Mouse (Mus musculus): ENCODE data around the gene Tbata. TPM values are rescaled to one million over a fixed set of nuclear protein-coding genes. Genes with fewer than 3 reads are reported as not detected.
A peak's percentile ranks its signal among the peaks of the same experiment; 100 is the strongest.

Gene Tbata
- polyA plus RNA-seq, 1 experiment = 0.20 TPM

DNA sequence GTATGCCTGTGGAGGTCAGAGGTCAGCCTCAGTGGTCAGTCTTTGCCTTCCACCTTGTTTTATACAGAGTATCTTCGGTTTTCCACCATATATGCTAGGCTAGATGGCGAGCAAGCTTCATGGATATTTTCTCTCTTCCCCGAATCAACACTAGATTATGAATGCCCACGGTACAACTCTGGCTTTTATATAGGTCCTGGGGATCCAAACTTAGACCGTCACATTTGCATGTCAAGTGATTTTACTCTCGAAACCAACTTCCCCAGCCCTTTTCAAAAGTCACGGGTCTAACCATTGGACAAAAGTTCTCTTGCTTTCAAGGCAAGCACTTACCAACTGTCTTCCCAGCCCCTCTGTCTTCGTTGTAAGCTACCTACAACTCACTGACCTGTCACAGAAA is 6.9 kb downstream of the Tbata start:
- TF ChIP-seq CTCF (conservative IDR thresholded peaks at IDR 0.05; ENCODE audit: insufficient read depth, insufficient read length, low read depth, low read length) = no peak
- TF ChIP-seq POLR2A (IDR thresholded peaks at IDR 0.05; ENCODE audit: low read depth, low read length) = no peak
- no peak overlapping the region for H3K27ac ChIP-seq (ENCODE audit: insufficient read depth, low read depth, low read length)
- no peaks in the 10 kb centered on the region for H3K4me1 ChIP-seq (ENCODE audit: control insufficient read depth, insufficient read depth, low read length)
- H3K36me3 ChIP-seq (ENCODE audit: control insufficient read depth, insufficient read depth, low read length) = no peaks in the 10 kb centered on the region
- 94% methylated on average over 8 of the region's 8 CpGs for WGBS
- DNase-seq = no peak
- no peaks in the 10 kb centered on the region for H3K27me3 ChIP-seq (replicated peaks; ENCODE audit: control insufficient read depth, insufficient read depth, low read length)
- H3K4me3 ChIP-seq (ENCODE audit: insufficient read depth, low read depth, low read length) = no peak overlapping the region

DNA sequence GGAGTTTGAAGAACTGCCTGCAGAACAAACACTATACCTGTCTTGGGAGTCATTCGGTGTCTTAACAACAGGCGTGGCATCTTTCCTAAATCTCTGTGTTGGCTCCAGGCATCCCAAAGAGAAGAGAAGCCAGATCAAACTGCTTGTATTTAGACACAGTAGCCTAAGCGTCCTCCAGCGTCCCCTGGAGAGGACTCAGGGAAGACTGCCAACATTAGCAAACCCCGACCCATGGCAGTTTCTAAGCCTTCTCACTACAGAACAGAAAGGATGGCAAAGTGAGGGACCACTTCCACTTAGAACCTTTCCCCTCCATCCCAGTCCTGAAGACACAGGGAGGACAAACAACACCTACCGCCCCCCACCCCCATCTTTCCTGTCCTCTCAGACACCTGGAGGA is 8.2 kb downstream of the Tbata start:
- H3K4me3 ChIP-seq (ENCODE audit: insufficient read depth, low read depth, low read length) = no peak overlapping the region
- H3K27ac ChIP-seq (ENCODE audit: insufficient read depth, low read depth, low read length) = no peak overlapping the region
- no peaks in the 10 kb centered on the region for H3K36me3 ChIP-seq (ENCODE audit: control insufficient read depth, insufficient read depth, low read length)
- H3K27me3 ChIP-seq (replicated peaks; ENCODE audit: control insufficient read depth, insufficient read depth, low read length) = no peaks in the 10 kb centered on the region
- WGBS = 67% methylated on average over 6 of the region's 6 CpGs
- no peak for DNase-seq
- no peaks in the 10 kb centered on the region for H3K4me1 ChIP-seq (ENCODE audit: control insufficient read depth, insufficient read depth, low read length)
- TF ChIP-seq POLR2A (IDR thresholded peaks at IDR 0.05; ENCODE audit: low read depth, low read length) (no peak), CTCF (conservative IDR thresholded peaks at IDR 0.05; ENCODE audit: insufficient read depth, insufficient read length, low read depth, low read length) (no peak)

DNA sequence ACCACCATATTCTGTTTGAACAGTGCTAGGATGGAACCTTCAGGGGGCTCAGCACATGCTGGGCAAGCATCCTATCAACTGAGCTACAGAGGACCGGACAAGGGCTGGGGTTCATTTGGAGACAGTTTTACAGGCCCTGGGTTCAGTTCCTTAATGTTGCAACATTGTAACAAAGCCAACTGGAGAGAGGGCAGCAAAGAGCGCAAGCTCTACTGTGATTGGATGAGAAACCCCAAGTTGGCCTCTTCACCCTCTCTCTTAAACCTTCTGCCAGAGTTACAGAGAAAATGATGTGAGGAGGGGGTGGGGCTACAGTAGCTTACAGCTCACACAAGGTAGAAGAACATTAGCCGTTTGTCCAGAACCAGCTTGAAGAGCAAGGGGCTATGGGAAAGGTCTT is 15.2 kb downstream of the Tbata start:
- no peaks in the 10 kb centered on the region for H3K27me3 ChIP-seq (replicated peaks; ENCODE audit: control insufficient read depth, insufficient read depth, low read length)
- H3K4me1 ChIP-seq (ENCODE audit: control insufficient read depth, insufficient read depth, low read length) = no peaks in the 10 kb centered on the region
- 73% methylated on average over 3 of the region's 3 CpGs for WGBS
- H3K4me3 ChIP-seq (ENCODE audit: insufficient read depth, low read depth, low read length) = no peak overlapping the region
- TF ChIP-seq CTCF (conservative IDR thresholded peaks at IDR 0.05; ENCODE audit: insufficient read depth, insufficient read length, low read depth, low read length) (no peak), POLR2A (IDR thresholded peaks at IDR 0.05; ENCODE audit: low read depth, low read length) (no peak)
- H3K36me3 ChIP-seq (ENCODE audit: control insufficient read depth, insufficient read depth, low read length) = no peaks in the 10 kb centered on the region
- no peak overlapping the region for H3K27ac ChIP-seq (ENCODE audit: insufficient read depth, low read depth, low read length)
- DNase-seq = peak; percentile 12

DNA sequence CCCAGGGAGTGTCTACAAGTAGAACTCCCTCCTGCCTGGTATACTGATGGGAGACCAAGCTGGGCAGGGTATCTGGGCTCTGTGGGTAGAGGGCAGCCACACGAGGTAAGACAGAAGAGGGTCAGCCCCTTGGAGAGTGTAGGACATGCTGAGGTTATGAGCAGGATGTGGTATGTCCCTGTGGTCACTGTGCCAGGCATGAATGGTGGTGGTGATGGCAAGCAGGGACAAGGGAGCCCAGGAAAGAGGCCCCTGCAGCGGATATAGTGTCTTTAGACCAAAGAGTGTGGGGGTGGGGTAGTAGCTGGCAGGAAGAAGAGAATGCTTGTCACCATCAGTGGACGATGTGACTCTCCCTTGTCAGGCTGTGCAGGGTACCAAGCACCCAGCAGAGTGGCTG is 16.3 kb downstream of the Tbata start:
- no peak for TF ChIP-seq POLR2A (IDR thresholded peaks at IDR 0.05; ENCODE audit: low read depth, low read length)
- TF ChIP-seq CTCF (conservative IDR thresholded peaks at IDR 0.05; ENCODE audit: insufficient read depth, insufficient read length, low read depth, low read length) = no peak
- Histone ChIP-seq H3K27me3 (replicated peaks; ENCODE audit: control insufficient read depth, insufficient read depth, low read length) (no peaks in the 10 kb centered on the region), H3K4me1 (ENCODE audit: control insufficient read depth, insufficient read depth, low read length) (no peaks in the 10 kb centered on the region), H3K27ac (ENCODE audit: insufficient read depth, low read depth, low read length) (no peak overlapping the region), H3K36me3 (ENCODE audit: control insufficient read depth, insufficient read depth, low read length) (no peaks in the 10 kb centered on the region), H3K4me3 (ENCODE audit: insufficient read depth, low read depth, low read length) (no peak overlapping the region)
- DNase-seq = no peak
- 73% methylated on average over 3 of the region's 3 CpGs for WGBS

DNA sequence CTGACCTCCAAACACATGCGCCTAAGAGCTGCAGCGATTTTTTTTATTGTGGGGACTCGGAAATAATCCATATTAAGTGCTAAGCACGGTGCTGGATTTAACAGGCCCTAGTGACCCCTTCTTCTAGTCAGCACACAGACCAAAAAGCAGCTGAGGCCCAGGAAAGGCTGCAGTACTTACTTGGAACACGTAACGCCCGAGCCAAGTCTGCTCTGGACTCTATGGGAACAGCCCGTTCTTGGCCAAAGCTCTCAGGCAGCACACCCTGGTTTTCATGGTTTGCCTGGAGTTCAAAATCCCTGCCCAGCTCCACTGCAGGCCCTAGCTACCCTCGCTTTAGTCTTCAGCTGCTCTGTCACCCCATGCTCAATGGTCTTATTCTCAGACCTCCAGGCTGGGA is 22.9 kb downstream of the Tbata start:
- no peak for TF ChIP-seq CTCF (conservative IDR thresholded peaks at IDR 0.05; ENCODE audit: insufficient read depth, insufficient read length, low read depth, low read length)
- no peak for TF ChIP-seq POLR2A (IDR thresholded peaks at IDR 0.05; ENCODE audit: low read depth, low read length)
- H3K4me1 ChIP-seq (ENCODE audit: control insufficient read depth, insufficient read depth, low read length) = no peaks in the 10 kb centered on the region
- no peak overlapping the region for H3K4me3 ChIP-seq (ENCODE audit: insufficient read depth, low read depth, low read length)
- no peaks in the 10 kb centered on the region for H3K36me3 ChIP-seq (ENCODE audit: control insufficient read depth, insufficient read depth, low read length)
- no peak for DNase-seq
- H3K27me3 ChIP-seq (replicated peaks; ENCODE audit: control insufficient read depth, insufficient read depth, low read length) = no peaks in the 10 kb centered on the region
- WGBS = 81% methylated on average over 9 of the region's 9 CpGs
- no peak overlapping the region for H3K27ac ChIP-seq (ENCODE audit: insufficient read depth, low read depth, low read length)

DNA sequence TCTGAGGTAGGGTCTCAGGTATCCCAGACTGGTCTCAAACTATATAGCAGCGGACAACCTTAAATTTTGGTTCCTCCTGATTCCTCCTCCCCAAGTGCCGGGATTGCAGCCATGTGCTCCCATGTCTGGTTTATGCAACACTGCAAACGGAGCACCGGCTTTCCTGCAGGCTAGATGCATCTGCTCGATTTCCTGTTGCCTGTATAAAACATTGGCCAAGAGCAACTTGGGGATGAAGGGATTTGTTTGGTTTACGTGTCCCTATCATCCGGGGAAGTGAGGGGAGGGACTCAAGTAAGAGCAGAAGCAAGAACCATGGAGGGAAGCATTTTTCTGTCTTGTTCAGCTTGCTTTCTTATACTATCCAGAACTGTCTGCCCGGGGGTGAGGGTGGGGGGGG is 23.5 kb downstream of the Tbata start:
- H3K27me3 ChIP-seq (replicated peaks; ENCODE audit: control insufficient read depth, insufficient read depth, low read length) = no peaks in the 10 kb centered on the region
- 68% methylated on average over 8 of the region's 8 CpGs for WGBS
- TF ChIP-seq POLR2A (IDR thresholded peaks at IDR 0.05; ENCODE audit: low read depth, low read length) (no peak), CTCF (conservative IDR thresholded peaks at IDR 0.05; ENCODE audit: insufficient read depth, insufficient read length, low read depth, low read length) (no peak)
- no peak overlapping the region for H3K4me3 ChIP-seq (ENCODE audit: insufficient read depth, low read depth, low read length)
- no peak for DNase-seq
- H3K36me3 ChIP-seq (ENCODE audit: control insufficient read depth, insufficient read depth, low read length) = no peaks in the 10 kb centered on the region
- no peak overlapping the region for H3K27ac ChIP-seq (ENCODE audit: insufficient read depth, low read depth, low read length)
- H3K4me1 ChIP-seq (ENCODE audit: control insufficient read depth, insufficient read depth, low read length) = no peaks in the 10 kb centered on the region

DNA sequence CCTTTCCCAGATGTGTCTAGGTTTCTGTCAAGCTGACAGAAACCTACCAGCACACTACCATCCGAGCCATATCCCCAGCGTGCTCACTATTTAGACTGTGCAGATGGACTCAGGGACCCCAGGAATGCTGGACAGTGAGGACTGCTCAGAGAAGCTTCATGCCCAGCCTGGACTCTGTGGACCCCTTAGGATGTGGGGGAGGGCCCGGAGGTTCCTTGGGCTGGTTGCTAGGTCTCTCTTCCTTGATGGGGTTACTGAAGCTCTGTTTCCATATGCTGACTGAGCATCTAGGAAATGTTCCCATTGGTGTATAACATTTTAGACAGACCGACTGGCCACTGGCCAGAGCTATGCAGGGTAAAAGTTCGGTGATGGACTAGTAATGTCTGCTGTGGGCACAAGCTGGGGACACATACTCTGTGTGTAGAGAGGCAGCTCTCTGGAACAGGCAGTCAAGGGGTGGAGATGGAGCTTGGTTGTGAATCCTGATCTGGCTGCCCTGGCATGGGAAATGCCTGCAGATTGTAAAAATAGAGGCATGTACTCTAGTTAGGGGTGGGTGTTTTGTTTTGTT is 24.1 kb downstream of the Tbata start:
- Histone ChIP-seq H3K27me3 (replicated peaks; ENCODE audit: control insufficient read depth, insufficient read depth, low read length) (no peaks in the 10 kb centered on the region), H3K4me3 (ENCODE audit: insufficient read depth, low read depth, low read length) (no peak overlapping the region), H3K4me1 (ENCODE audit: control insufficient read depth, insufficient read depth, low read length) (no peaks in the 10 kb centered on the region), H3K27ac (ENCODE audit: insufficient read depth, low read depth, low read length) (no peak overlapping the region), H3K36me3 (ENCODE audit: control insufficient read depth, insufficient read depth, low read length) (no peaks in the 10 kb centered on the region)
- no peak for TF ChIP-seq CTCF (conservative IDR thresholded peaks at IDR 0.05; ENCODE audit: insufficient read depth, insufficient read length, low read depth, low read length)
- no peak for TF ChIP-seq POLR2A (IDR thresholded peaks at IDR 0.05; ENCODE audit: low read depth, low read length)
- no peak for DNase-seq
- WGBS = 84% methylated on average over 5 of the region's 5 CpGs
